Mouse (Mus musculus) testis, adult 2 months (tissue): ENCODE measurements around the gene Shank2.

Experiments
- CTCF ChIP-seq: fragments of 200-500 bp; IDR thresholded peaks from 2 replicates; pipeline ENCODE4 v1.5.1; 2012; ENCODE audit warnings: low read depth, mild to moderate bottlenecking, inconsistent platforms, low read length, moderate library complexity; ENCODE audit not compliant: control insufficient read depth, insufficient read depth, insufficient replicate concordance
- POLR2A ChIP-seq: fragments of 200-500 bp; IDR thresholded peaks from 2 replicates; pipeline ENCODE4 v1.6.1; 2012; ENCODE audit warnings: low read depth, mild to moderate bottlenecking, inconsistent platforms, low read length, moderate library complexity; ENCODE audit not compliant: control insufficient read depth

DNA sequence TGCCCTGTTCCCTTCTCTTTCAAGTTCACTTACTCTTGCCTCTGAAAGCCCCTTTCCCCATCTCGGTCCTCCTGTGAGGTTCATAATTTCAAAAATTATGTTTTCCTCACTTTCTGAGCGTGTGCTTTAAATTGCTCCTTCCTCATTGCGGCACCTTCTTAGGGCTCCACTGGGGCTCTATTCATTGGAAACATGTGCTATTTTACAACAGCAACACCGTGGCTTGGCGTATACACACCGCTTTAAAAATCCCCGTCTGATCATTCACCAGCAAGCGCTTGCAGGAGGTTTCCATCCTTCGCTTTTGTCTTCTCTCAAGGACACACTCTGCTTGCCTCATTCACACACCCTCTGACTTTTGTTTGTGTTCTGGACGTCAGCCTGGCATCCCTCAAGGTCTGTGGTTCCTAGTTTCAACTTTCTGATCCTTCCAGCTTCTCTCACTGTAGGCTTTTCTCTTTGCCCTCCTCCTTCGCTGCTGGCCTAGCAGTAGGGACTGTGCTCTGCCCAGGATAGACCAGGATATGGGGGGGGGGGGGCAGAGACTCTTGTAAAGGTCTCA, 186.2 kb downstream of the Shank2 start:
- TF ChIP-seq POLR2A (no peak), CTCF (no peak)
